Mouse (Mus musculus) embryonic facial prominence, embryonic 13.5 days (tissue): ENCODE measurements around the gene Ring1. TPM values are rescaled to one million over a fixed set of nuclear protein-coding genes. Genes with fewer than 3 reads are reported as not detected.
"Not testable (repeated sequence)": the region's sequence is repeated elsewhere in the genome, so short reads cannot be mapped to it uniquely, and the experiment has no call there.

ENCODE experiments used
- ATAC-seq: fragments of 200-750 bp; cut with Nextera tagmentation; 2 replicates; pipeline ENCODE4 v1.8.0; 2017; ENCODE audit warnings: low read depth; ENCODE audit not compliant: insufficient number of reproducible peaks, insufficient read depth, low FRiP score, low TSS enrichment
- H3K27ac ChIP-seq: fragments of 300-500 bp; sonication (generic); 2 replicates; pipeline ENCODE4 v1.5.1; 2015; ENCODE audit warnings: moderate library complexity, mild to moderate bottlenecking, inconsistent platforms
- H3K27me3 ChIP-seq: fragments of 300-500 bp; sonication (generic); 2 replicates; pipeline ENCODE4 v1.6.1; 2015; ENCODE audit warnings: mild to moderate bottlenecking, inconsistent platforms
- H3K36me3 ChIP-seq: fragments of 300-500 bp; sonication (generic); 2 replicates; pipeline ENCODE4 v1.6.1; 2015; ENCODE audit warnings: mild to moderate bottlenecking, inconsistent platforms
- H3K4me1 ChIP-seq: fragments of 300-500 bp; sonication (generic); 2 replicates; pipeline ENCODE4 v1.6.1; 2015; ENCODE audit warnings: inconsistent platforms
- H3K4me2 ChIP-seq: fragments of 300-500 bp; sonication (generic); 2 replicates; pipeline ENCODE4 v1.6.1; 2015; ENCODE audit warnings: moderate library complexity, mild to moderate bottlenecking, inconsistent platforms
- H3K4me3 ChIP-seq: fragments of 300-500 bp; sonication (generic); 2 replicates; pipeline ENCODE4 v1.5.1; 2015; ENCODE audit warnings: mild to moderate bottlenecking, inconsistent platforms
- H3K9ac ChIP-seq: fragments of 300-500 bp; sonication (generic); 2 replicates; pipeline ENCODE4 v1.6.1; 2015; ENCODE audit warnings: mild to moderate bottlenecking, inconsistent platforms
- H3K9me3 ChIP-seq: fragments of 300-500 bp; sonication (generic); 2 replicates; pipeline ENCODE4 v1.6.1; 2016; ENCODE audit warnings: inconsistent platforms
- WGBS: fragments of 180-500 bp; shearing (Covaris S2); methylation state at CpG from one replicate; pipeline ENCODE4 v1.1.7; 2015; ENCODE audit warnings: mixed read lengths; 5-methylcytosine and 5-hydroxymethylcytosine counted together
- polyA plus RNA-seq: library from polyadenylated mRNA; unstranded; fragments of >200 nt; fragmentation: Nextera tagmentation; extraction: Ambion mirVana; gene quantifications from 2 replicates; pipeline ENCODE4 v1.2.1, GENCODE M21; 2015

The Ring1 gene
- polyA plus RNA-seq, 1 experiment from 2014 or later: 22.3 TPM

DNA sequence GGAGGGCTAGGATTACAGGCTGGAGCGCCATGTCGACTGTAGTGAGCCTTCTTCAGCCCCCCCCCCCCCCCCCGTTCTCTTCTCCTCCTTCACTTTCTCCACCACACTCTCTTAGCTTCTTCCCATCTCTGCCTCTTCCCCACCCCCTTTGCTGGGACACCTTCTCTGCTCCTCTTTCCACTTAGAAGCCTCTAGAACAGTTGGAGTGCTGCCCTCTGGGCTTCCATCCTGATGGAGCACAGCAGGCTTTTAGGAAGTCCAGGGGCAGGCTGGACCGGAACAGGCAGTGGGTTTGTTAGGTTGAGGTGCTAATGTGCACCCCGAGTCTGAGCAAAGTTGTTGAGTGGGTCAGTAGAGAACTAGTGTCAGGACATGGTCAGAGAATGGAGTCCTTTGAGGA lies 14.3 kb downstream of the Ring1 start:
- WGBS: 68% methylated on average over 5 of the region's 5 CpGs
- no peak for ATAC-seq
- Histone ChIP-seq H3K27me3 (peaks cover 16% of the 10 kb centered on the region; the same call in 1 of the 2 replicates), H3K36me3 (no peaks in the 10 kb centered on the region), H3K4me1 (no peaks in the 10 kb centered on the region), H3K4me3 (no peak overlapping the region), H3K9me3 (no peaks in the 10 kb centered on the region), H3K9ac (no peak overlapping the region), H3K27ac (no peak overlapping the region), H3K4me2 (no peak overlapping the region)

DNA sequence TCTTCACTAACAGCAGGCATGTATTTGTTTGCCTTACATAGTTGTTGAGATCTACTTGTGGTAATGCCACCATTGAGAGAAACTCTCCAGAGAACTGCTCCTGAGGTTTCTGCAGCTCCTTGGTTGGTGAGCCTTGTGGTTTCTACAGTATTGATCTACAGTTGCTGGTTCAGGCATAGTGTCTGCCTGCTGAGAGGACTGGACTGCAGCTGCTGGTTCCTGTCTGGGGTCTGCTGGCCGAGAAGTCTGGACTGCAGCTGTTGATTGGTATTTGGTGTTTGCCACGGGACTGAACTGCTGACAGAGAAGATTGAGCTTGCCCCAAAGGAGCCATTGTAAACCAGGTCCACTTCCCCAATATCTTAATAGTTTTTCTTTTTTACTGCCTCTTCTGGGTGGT lies 17.9 kb downstream of the Ring1 start:
- H3K4me2 ChIP-seq: no peak overlapping the region
- 55% methylated on average over 2 of the region's 2 CpGs for WGBS
- H3K4me1 ChIP-seq: no peaks in the 10 kb centered on the region
- no peak overlapping the region for H3K27ac ChIP-seq
- peaks cover 26% of the 10 kb centered on the region for H3K27me3 ChIP-seq
- no peaks in the 10 kb centered on the region for H3K36me3 ChIP-seq
- H3K9me3 ChIP-seq: no peaks in the 10 kb centered on the region
- ATAC-seq: no peak
- H3K4me3 ChIP-seq: no peak overlapping the region
- H3K9ac ChIP-seq: no peak overlapping the region

DNA sequence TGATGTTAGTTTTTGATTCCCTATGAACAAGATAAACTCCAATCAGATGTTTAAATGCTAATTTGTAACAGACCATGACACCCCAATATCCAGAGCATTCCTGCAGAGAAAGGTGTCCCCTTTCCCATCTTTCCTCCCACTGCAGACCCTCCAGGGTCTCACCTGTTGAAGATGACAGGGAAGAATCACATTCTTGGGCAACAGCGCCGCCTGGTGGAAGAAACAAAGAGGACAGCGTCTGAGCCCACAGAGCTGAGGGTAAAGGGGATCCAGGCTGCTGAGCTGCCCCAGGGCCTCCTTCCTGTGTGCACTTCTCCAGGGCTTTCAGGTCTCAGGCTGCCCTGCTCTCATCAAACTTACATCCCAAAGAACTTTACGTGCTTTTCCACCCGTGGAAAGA lies 21.1 kb downstream of the Ring1 start:
- H3K36me3 ChIP-seq: no peaks in the 10 kb centered on the region
- H3K4me2 ChIP-seq: no peak overlapping the region
- no peak overlapping the region for H3K4me3 ChIP-seq
- no peak overlapping the region for H3K27ac ChIP-seq
- H3K27me3 ChIP-seq: peaks cover 57% of the 10 kb centered on the region
- no peak for ATAC-seq
- no peak overlapping the region for H3K9ac ChIP-seq
- 3% methylated on average over 5 of the region's 5 CpGs for WGBS
- peaks cover 11% of the 10 kb centered on the region; the same call in 1 of the 2 replicates for H3K4me1 ChIP-seq
- H3K9me3 ChIP-seq: no peaks in the 10 kb centered on the region

DNA sequence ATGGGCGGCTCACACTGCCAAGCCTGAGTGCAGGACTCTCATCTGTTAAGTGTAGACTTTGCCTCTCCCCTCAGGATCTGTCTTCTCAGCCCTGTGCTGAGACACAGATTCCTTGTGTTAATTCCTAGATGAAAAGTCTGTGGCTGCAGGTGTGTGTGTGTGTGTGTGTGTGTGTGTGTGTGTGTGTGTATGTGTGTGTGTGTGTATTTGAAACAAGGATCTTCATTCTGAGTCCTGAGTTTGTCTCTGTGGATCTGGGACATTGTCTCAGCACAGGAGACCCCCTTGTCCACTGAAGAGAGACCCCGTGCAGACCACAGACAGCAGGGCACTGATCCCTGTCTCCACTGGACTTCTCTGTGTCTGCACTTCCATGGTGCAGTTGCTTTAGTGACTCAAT lies 23.7 kb downstream of the Ring1 start:
- H3K27ac ChIP-seq, H3K9ac ChIP-seq, H3K36me3 ChIP-seq, ATAC-seq, H3K9me3 ChIP-seq: not testable (repeated sequence)
- H3K4me1 ChIP-seq: peaks cover 11% of the 10 kb centered on the region; the same call in 1 of the 2 replicates
- WGBS: 46% methylated on average over 2 of the region's 2 CpGs
- peak overlapping the region; percentile 46 for H3K4me3 ChIP-seq
- 0 out of 2 replicates have a peak overlapping the region, but pooled peaks have one; percentile 79 for H3K4me2 ChIP-seq
- H3K27me3 ChIP-seq: peaks cover 69% of the 10 kb centered on the region

DNA sequence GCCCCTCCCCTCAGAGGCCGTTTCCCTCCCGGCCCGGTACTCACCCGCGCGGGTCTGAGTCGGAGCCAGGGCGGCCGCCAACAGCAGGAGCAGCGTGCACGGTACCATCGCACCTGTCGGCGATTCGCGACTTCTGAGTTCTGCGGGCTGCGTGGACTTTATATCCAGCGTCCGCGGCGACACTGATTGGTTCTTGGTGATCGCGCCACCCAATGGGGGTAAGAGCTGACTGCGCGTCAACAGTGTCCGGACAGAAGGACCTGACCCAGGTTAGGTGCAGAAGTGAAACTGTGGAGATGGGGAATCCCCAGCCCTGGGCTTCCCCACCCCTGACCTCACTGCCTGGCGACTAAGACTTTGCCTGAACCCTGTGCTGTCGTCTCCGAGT lies 24.3 kb downstream of the Ring1 start, which contains the start of gene H2-K1:
Gene H2-K1, minus strand, starts transcription at position 198 of the 388 bp plus-strand sequence.
- H3K4me3 ChIP-seq: peak within 1 kb of the TSS; percentile 46
- 0% methylated on average over 30 of the region's 30 CpGs for WGBS
- peaks cover 64% of the 10 kb centered on the region for H3K27me3 ChIP-seq
- H3K27ac ChIP-seq: no peak within 1 kb of the TSS
- peak within 1 kb of the TSS; percentile 79 for H3K4me2 ChIP-seq
- ATAC-seq: 0 out of 2 replicates have a peak, but pooled peaks have one; percentile 32
- peak within 1 kb of the TSS; percentile 63 for H3K9ac ChIP-seq
- H3K36me3 ChIP-seq: no peaks in the 10 kb centered on the region
- peaks cover 11% of the 10 kb centered on the region; the same call in 1 of the 2 replicates for H3K4me1 ChIP-seq
- H3K9me3 ChIP-seq: no peaks in the 10 kb centered on the region

- H3K9me3 ChIP-seq: no peaks in the 10 kb centered on the region
- H3K4me3 ChIP-seq: peak overlapping the region; percentile 46
- WGBS: under 1% methylated on average over 81 of the region's 87 CpGs
- H3K27me3 ChIP-seq: peaks cover 64% of the 10 kb centered on the region
- 0 out of 2 replicates have a peak, but pooled peaks have one; percentile 32 for ATAC-seq
- H3K27ac ChIP-seq: no peak overlapping the region
- H3K9ac ChIP-seq: peak overlapping the region; percentile 63
- no peaks in the 10 kb centered on the region for H3K36me3 ChIP-seq
- peak overlapping the region; percentile 79 for H3K4me2 ChIP-seq
- peaks cover 11% of the 10 kb centered on the region; the same call in 1 of the 2 replicates for H3K4me1 ChIP-seq
These were observed 24.9 kb downstream of the Ring1 start for GRCm38 (mm10) chr17:33999341-34000149.

DNA sequence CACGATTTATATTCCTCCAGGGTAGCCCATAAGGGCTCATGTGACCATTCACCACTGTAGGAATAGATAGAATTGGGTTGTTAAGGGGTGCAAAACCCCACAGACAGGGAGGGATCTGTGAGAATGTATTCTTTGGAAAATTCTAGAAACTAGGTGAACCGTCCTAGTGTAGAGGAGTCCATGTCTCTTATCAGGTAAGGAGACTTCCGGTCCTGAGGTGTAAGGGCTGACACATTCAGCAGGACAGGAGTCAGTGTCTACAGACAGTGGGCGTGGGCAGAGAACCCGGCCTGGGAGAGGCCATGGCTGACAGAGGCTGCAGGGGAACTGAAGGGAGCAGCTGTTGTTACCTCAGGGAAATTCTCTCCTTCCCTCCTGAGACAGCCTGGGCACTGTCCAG lies 25.8 kb downstream of the Ring1 start:
- H3K36me3 ChIP-seq, H3K9me3 ChIP-seq, H3K4me3 ChIP-seq, H3K4me2 ChIP-seq, ATAC-seq, H3K27ac ChIP-seq, H3K9ac ChIP-seq: not testable (repeated sequence)
- WGBS: 45% methylated on average over 5 of the region's 5 CpGs
- peaks cover 11% of the 10 kb centered on the region; the same call in 1 of the 2 replicates for H3K4me1 ChIP-seq
- peaks cover 64% of the 10 kb centered on the region for H3K27me3 ChIP-seq

DNA sequence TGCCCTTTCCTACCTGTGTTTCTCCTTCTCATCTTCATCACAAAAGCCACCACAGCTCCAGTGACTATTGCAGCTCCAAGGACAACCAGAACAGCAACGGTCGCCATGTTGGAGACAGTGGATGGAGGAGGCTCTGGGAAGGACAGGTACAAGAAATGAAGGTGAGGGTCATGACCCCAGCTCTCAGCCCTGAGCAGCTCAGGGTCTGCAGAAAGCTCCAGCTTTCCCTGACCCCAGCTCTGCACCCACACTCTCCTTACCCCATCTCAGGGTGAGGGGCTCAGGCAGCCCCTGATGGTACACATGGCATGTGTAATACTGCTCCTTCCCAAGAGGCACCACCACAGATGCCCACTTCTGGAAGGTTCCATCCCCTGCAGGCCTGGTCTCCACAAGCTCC lies 27.5 kb downstream of the Ring1 start:
- H3K4me3 ChIP-seq, H3K36me3 ChIP-seq, H3K27ac ChIP-seq, ATAC-seq, H3K4me2 ChIP-seq, H3K9me3 ChIP-seq, H3K9ac ChIP-seq: not testable (repeated sequence)
- peaks cover 11% of the 10 kb centered on the region; the same call in 1 of the 2 replicates for H3K4me1 ChIP-seq
- 79% methylated on average over 2 of the region's 2 CpGs for WGBS
- H3K27me3 ChIP-seq: peaks cover 62% of the 10 kb centered on the region

DNA sequence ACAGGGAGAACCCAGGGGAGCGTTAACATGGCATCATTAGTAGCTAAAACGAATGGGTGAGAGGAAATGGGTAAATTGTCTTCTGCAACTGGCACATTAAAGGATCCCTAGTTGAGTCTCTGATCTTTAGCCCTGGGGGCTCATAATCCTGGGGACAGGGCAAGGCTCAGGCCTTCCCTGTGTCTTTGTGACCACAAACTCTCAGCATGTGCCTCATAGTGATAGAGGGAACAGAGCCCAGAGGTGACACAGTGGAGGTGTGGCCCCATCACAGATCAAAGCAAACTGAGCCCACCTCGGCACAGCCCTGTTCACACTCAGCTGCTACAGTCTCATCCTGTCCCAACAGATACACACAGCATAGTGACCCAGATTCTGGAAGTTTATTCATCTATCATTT lies 28.8 kb downstream of the Ring1 start:
- Histone ChIP-seq H3K9me3 (no peaks in the 10 kb centered on the region), H3K36me3 (no peaks in the 10 kb centered on the region), H3K9ac (no peak overlapping the region), H3K4me1 (peaks cover 11% of the 10 kb centered on the region; the same call in 1 of the 2 replicates), H3K4me3 (no peak overlapping the region), H3K27ac (no peak overlapping the region), H3K27me3 (peaks cover 48% of the 10 kb centered on the region), H3K4me2 (no peak overlapping the region)
- no peak for ATAC-seq
- 64% methylated on average over 3 of the region's 3 CpGs for WGBS

DNA sequence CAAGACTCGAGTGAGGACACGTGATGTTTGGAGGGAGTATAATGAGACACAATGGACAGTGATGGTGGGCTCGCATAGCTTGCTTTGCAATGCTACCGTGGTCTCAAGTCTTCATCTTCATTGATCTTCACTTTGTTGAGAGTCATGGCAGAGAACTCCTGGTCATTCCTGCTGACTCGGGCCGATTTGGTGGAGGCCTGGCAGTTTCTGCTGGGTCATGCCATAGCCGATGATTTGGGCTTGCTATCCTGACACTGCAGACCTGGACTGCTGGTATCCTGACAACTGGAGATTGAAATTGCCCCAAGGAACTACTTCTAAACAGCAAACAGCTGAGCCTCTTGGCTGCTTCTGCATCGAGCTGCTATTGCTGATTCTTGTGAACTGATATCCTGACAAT lies 29.5 kb downstream of the Ring1 start:
- H3K27ac ChIP-seq: no peak overlapping the region
- no peaks in the 10 kb centered on the region for H3K9me3 ChIP-seq
- 88% methylated on average over 8 of the region's 8 CpGs for WGBS

DNA sequence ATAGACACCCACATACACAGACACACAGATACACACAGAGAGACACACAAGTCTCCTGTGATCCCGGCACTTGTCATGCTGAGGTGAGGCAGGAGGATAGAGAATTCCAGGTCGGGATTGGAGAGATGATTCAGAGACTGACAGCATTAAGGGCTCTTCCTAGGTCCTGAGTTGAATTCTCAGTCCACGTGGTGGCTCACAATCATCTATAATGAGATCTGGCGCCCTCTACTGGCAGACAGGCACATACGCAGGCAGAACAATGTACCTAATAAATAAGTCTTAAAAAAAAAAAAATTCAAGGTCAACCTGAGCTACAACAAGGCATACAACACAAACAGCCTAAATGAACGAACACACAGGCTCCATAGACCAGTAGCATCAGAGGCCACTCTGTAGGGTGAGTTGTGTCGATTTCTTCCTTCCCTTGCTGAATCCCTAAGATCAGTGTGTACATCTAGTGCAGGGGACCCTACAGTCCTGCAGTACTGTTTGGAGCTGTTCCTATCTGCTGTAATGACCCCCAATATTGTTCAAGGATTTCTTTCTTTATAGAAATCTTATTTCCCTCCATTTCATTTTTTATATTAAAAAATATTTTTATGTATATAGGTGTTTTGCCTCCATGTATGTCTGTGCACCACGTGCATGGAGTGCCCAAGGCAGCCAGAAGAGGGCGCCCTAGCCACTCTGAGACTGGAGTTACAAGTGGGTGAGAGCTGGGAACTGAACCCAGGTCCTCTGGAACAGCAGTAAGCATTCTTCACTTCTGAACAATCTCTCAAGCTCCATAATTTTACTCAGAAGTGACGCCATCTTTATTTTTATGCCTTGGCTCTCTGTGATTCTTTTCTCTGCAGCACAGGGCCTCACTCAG lies 32.5 kb downstream of the Ring1 start:
- no peaks in the 10 kb centered on the region for H3K4me1 ChIP-seq
- H3K27ac ChIP-seq: no peak overlapping the region
- no peaks in the 10 kb centered on the region for H3K9me3 ChIP-seq
- no peaks in the 10 kb centered on the region for H3K36me3 ChIP-seq
- ATAC-seq: no peak
- 31% methylated on average over 10 of the region's 10 CpGs for WGBS
- no peak overlapping the region for H3K9ac ChIP-seq
- no peak overlapping the region for H3K4me2 ChIP-seq
- peaks cover 22% of the 10 kb centered on the region for H3K27me3 ChIP-seq
- no peak overlapping the region for H3K4me3 ChIP-seq

More for the DNA sequence above, 29.5 kb downstream of the Ring1 start:
- Histone ChIP-seq H3K9ac (no peak overlapping the region), H3K4me3 (no peak overlapping the region), H3K4me1 (peaks cover 6% of the 10 kb centered on the region; the same call in 1 of the 2 replicates), H3K27me3 (peaks cover 41% of the 10 kb centered on the region), H3K36me3 (no peaks in the 10 kb centered on the region), H3K4me2 (no peak overlapping the region)
- no peak for ATAC-seq
